Mouse (Mus musculus): ENCODE measurements around the gene Tmem53.

Gene Tmem53

GRCm38 (mm10) chr4:117218517-117219219 is 33.1 kb upstream of the Tmem53 start:
- TF ChIP-seq CTCF (conservative IDR thresholded peaks at IDR 0.05; ENCODE audit: low read length): peak; percentile 93
- no peak for TF ChIP-seq POU5F1 (IDR thresholded peaks at IDR 0.05; ENCODE audit: borderline replicate concordance, low read length)
- Histone ChIP-seq H3K27me3 (ENCODE audit: insufficient read depth, low read length) (peaks cover 6% of the 10 kb centered on the region; the same call in 1 of the 2 replicates), H3K36me3 (ENCODE audit: insufficient read depth, low read length) (no peaks in the 10 kb centered on the region), H3K4me3 (replicated peaks; ENCODE audit: low read length) (no peak overlapping the region), H3K9me3 (ENCODE audit: low read length) (no peaks in the 10 kb centered on the region), H3K4me1 (replicated peaks; ENCODE audit: low read depth, low read length) (peaks cover 17% of the 10 kb centered on the region)

- Histone ChIP-seq H3K36me3 (ENCODE audit: insufficient read depth, low read length) (no peaks in the 10 kb centered on the region), H3K4me3 (replicated peaks; ENCODE audit: low read length) (no peak overlapping the region), H3K9me3 (ENCODE audit: low read length) (no peaks in the 10 kb centered on the region), H3K4me1 (replicated peaks; ENCODE audit: low read depth, low read length) (peaks cover 18% of the 10 kb centered on the region), H3K27me3 (ENCODE audit: insufficient read depth, low read length) (0 out of 2 replicates have a peak, but pooled peaks cover 3% of the 10 kb centered on the region)
- no peak for TF ChIP-seq CTCF (conservative IDR thresholded peaks at IDR 0.05; ENCODE audit: low read length)
- no peak for TF ChIP-seq NANOG (IDR thresholded peaks at IDR 0.05; ENCODE audit: borderline replicate concordance, low read length)
- no peak for TF ChIP-seq POU5F1 (IDR thresholded peaks at IDR 0.05; ENCODE audit: borderline replicate concordance, low read length)
Measured at GRCm38 (mm10) chr4:117220741-117221515, 30.8 kb upstream of the Tmem53 start.

- Histone ChIP-seq H3K4me3 (replicated peaks; ENCODE audit: low read length) (no peak overlapping the region), H3K9me3 (ENCODE audit: low read length) (no peaks in the 10 kb centered on the region), H3K4me1 (replicated peaks; ENCODE audit: low read depth, low read length) (peaks cover 18% of the 10 kb centered on the region), H3K27me3 (ENCODE audit: insufficient read depth, low read length) (0 out of 2 replicates have a peak, but pooled peaks cover 3% of the 10 kb centered on the region), H3K36me3 (ENCODE audit: insufficient read depth, low read length) (no peaks in the 10 kb centered on the region)
- no peak for TF ChIP-seq POU5F1 (IDR thresholded peaks at IDR 0.05; ENCODE audit: borderline replicate concordance, low read length)
- no peak for TF ChIP-seq NANOG (IDR thresholded peaks at IDR 0.05; ENCODE audit: borderline replicate concordance, low read length)
- no peak for TF ChIP-seq CTCF (conservative IDR thresholded peaks at IDR 0.05; ENCODE audit: low read length)
Measured at GRCm38 (mm10) chr4:117221836-117222235, 29.9 kb upstream of the Tmem53 start.

GRCm38 (mm10) chr4:117223001-117223400 is 28.8 kb upstream of the Tmem53 start:
- Histone ChIP-seq H3K4me3 (replicated peaks; ENCODE audit: low read length) (no peak overlapping the region), H3K4me1 (replicated peaks; ENCODE audit: low read depth, low read length) (peaks cover 18% of the 10 kb centered on the region), H3K9me3 (ENCODE audit: low read length) (no peaks in the 10 kb centered on the region), H3K36me3 (ENCODE audit: insufficient read depth, low read length) (no peaks in the 10 kb centered on the region), H3K27me3 (ENCODE audit: insufficient read depth, low read length) (peaks cover under 1% of the 10 kb centered on the region; the same call in 1 of the 2 replicates)
- no peak for TF ChIP-seq POU5F1 (IDR thresholded peaks at IDR 0.05; ENCODE audit: borderline replicate concordance, low read length)
- TF ChIP-seq CTCF (conservative IDR thresholded peaks at IDR 0.05; ENCODE audit: low read length): no peak

- TF ChIP-seq NANOG (IDR thresholded peaks at IDR 0.05; ENCODE audit: borderline replicate concordance, low read length): no peak
- TF ChIP-seq CTCF (conservative IDR thresholded peaks at IDR 0.05; ENCODE audit: low read length): no peak
- TF ChIP-seq POU5F1 (IDR thresholded peaks at IDR 0.05; ENCODE audit: borderline replicate concordance, low read length): no peak
- Histone ChIP-seq H3K4me3 (replicated peaks; ENCODE audit: low read length) (no peak overlapping the region), H3K9me3 (ENCODE audit: low read length) (no peaks in the 10 kb centered on the region), H3K4me1 (replicated peaks; ENCODE audit: low read depth, low read length) (peaks cover 16% of the 10 kb centered on the region), H3K27me3 (ENCODE audit: insufficient read depth, low read length) (peaks cover 7% of the 10 kb centered on the region), H3K36me3 (ENCODE audit: insufficient read depth, low read length) (no peaks in the 10 kb centered on the region)
Measured at GRCm38 (mm10) chr4:117224122-117224521, 27.6 kb upstream of the Tmem53 start.

- Histone ChIP-seq H3K9me3 (ENCODE audit: low read length) (no peaks in the 10 kb centered on the region), H3K27me3 (ENCODE audit: insufficient read depth, low read length) (peaks cover 14% of the 10 kb centered on the region), H3K4me3 (replicated peaks; ENCODE audit: low read length) (no peak overlapping the region), H3K36me3 (ENCODE audit: insufficient read depth, low read length) (no peaks in the 10 kb centered on the region), H3K4me1 (replicated peaks; ENCODE audit: low read depth, low read length) (peaks cover 24% of the 10 kb centered on the region)
- TF ChIP-seq POU5F1 (IDR thresholded peaks at IDR 0.05; ENCODE audit: borderline replicate concordance, low read length) (no peak), NANOG (IDR thresholded peaks at IDR 0.05; ENCODE audit: borderline replicate concordance, low read length) (no peak), CTCF (conservative IDR thresholded peaks at IDR 0.05; ENCODE audit: low read length) (no peak)
Measured at GRCm38 (mm10) chr4:117225250-117225649, 26.5 kb upstream of the Tmem53 start.

GRCm38 (mm10) chr4:117229590-117229989 is 22.2 kb upstream of the Tmem53 start:
- no peak for TF ChIP-seq NANOG (IDR thresholded peaks at IDR 0.05; ENCODE audit: borderline replicate concordance, low read length)
- peaks cover 16% of the 10 kb centered on the region for H3K4me1 ChIP-seq (replicated peaks; ENCODE audit: low read depth, low read length)
- no peaks in the 10 kb centered on the region for H3K36me3 ChIP-seq (ENCODE audit: insufficient read depth, low read length)
- H3K27me3 ChIP-seq (ENCODE audit: insufficient read depth, low read length): peaks cover 19% of the 10 kb centered on the region
- peak overlapping the region; percentile 61 for H3K4me3 ChIP-seq (replicated peaks; ENCODE audit: low read length)
- H3K9me3 ChIP-seq (ENCODE audit: low read length): no peaks in the 10 kb centered on the region

GRCm38 (mm10) chr4:117230331-117230730 is 21.4 kb upstream of the Tmem53 start:
- peaks cover 25% of the 10 kb centered on the region for H3K27me3 ChIP-seq (ENCODE audit: insufficient read depth, low read length)
- H3K4me1 ChIP-seq (replicated peaks; ENCODE audit: low read depth, low read length): peaks cover 14% of the 10 kb centered on the region
- H3K4me3 ChIP-seq (replicated peaks; ENCODE audit: low read length): no peak overlapping the region
- no peaks in the 10 kb centered on the region for H3K36me3 ChIP-seq (ENCODE audit: insufficient read depth, low read length)
- TF ChIP-seq CTCF (conservative IDR thresholded peaks at IDR 0.05; ENCODE audit: low read length) (peak; percentile 93), POU5F1 (IDR thresholded peaks at IDR 0.05; ENCODE audit: borderline replicate concordance, low read length) (no peak)
- H3K9me3 ChIP-seq (ENCODE audit: low read length): no peaks in the 10 kb centered on the region
